Mouse (Mus musculus) lung, postnatal 0 days (tissue): ENCODE measurements around the gene Taar3. TPM values are rescaled to one million over a fixed set of nuclear protein-coding genes. Genes with fewer than 3 reads are reported as not detected.
A peak's percentile ranks its signal among the peaks of the same experiment; 100 is the strongest.

Experiments used
- ATAC-seq: fragments of 200-750 bp; cut with Nextera tagmentation; 2 replicates; pipeline ENCODE4 v1.8.0; 2017; ENCODE audit warnings: moderate library complexity
- DNase-seq: peaks from one replicate; pipeline ENCODE4 v3.0.0-alpha.2; 2016; ENCODE audit warnings: low spot score
- H3K27ac ChIP-seq: fragments of 300-500 bp; sonication (generic); 2 replicates; pipeline ENCODE4 v1.5.1; 2014; ENCODE audit warnings: antibody characterized with exemption, mild to moderate bottlenecking, low read length, mixed read lengths
- H3K27me3 ChIP-seq: fragments of 300-500 bp; sonication (generic); replicated peaks from 2 replicates; pipeline ENCODE4 v1.6.1; 2014; ENCODE audit warnings: low read length, mixed read lengths; ENCODE audit not compliant: insufficient read depth
- H3K36me3 ChIP-seq: fragments of 300-500 bp; sonication (generic); 2 replicates; pipeline ENCODE4 v1.6.1; 2014; ENCODE audit warnings: low read length, mixed read lengths; ENCODE audit not compliant: insufficient read depth
- H3K4me1 ChIP-seq: fragments of 300-500 bp; sonication (generic); 2 replicates; pipeline ENCODE4 v1.6.1; 2014; ENCODE audit warnings: antibody characterized with exemption, low read depth, low read length, mixed read lengths; ENCODE audit not compliant: insufficient read depth
- H3K4me2 ChIP-seq: fragments of 300-500 bp; sonication (generic); replicated peaks from 2 replicates; pipeline ENCODE4 v1.6.1; 2014; ENCODE audit warnings: low read depth, mild to moderate bottlenecking, low read length, moderate library complexity, mixed read lengths
- H3K4me3 ChIP-seq: fragments of 300-500 bp; sonication (generic); 2 replicates; pipeline ENCODE4 v1.5.1; 2014; ENCODE audit warnings: low read depth, low read length
- H3K9ac ChIP-seq: fragments of 300-500 bp; sonication (generic); replicated peaks from 2 replicates; pipeline ENCODE4 v1.6.1; 2014; ENCODE audit warnings: low read depth, mild to moderate bottlenecking
- H3K9me3 ChIP-seq: fragments of 300-500 bp; sonication (generic); 2 replicates; pipeline ENCODE4 v1.6.1; 2016; ENCODE audit warnings: low read length, mixed read lengths
- CTCF ChIP-seq: IDR thresholded peaks from 2 replicates; pipeline ENCODE4 v1.5.1; 2016; ENCODE audit warnings: antibody characterized with exemption, mild to moderate bottlenecking
- EP300 ChIP-seq: IDR thresholded peaks from 2 replicates; pipeline ENCODE4 v1.6.1; 2016; ENCODE audit warnings: antibody characterized with exemption, mild to moderate bottlenecking, control low read depth
- WGBS: fragments of 180-500 bp; shearing (Covaris S2); extraction: QIAGEN DNeasy Blood & Tissue Kit; methylation state at CpG from one replicate; pipeline ENCODE4 v1.1.7; 2014; 5-methylcytosine and 5-hydroxymethylcytosine counted together
- polyA plus RNA-seq: library from polyadenylated mRNA; unstranded; fragments of >200 nt; fragmentation: Nextera tagmentation; extraction: Ambion mirVana; gene quantifications from 2 replicates; pipeline ENCODE4 v1.2.1, GENCODE M21; 2015

The Taar3 gene
- polyA plus RNA-seq, 1 experiment from 2014 or later: not detected

GRCm38 (mm10) chr10:23938312-23938711, 11.0 kb upstream of the Taar3 start, which contains the start of gene Taar2:
Gene Taar2, plus strand, starts transcription at chr10:23938572.
- H3K9me3 ChIP-seq: no peaks in the 10 kb centered on the region
- no peak within 1 kb of the TSS for H3K4me2 ChIP-seq
- no peak within 1 kb of the TSS for H3K9ac ChIP-seq
- 56% methylated on average over 6 of the region's 6 CpGs for WGBS
- H3K4me3 ChIP-seq: no peak within 1 kb of the TSS
- H3K36me3 ChIP-seq: no peaks in the 10 kb centered on the region
- no peaks in the 10 kb centered on the region for H3K27me3 ChIP-seq
- no peaks in the 10 kb centered on the region for H3K4me1 ChIP-seq
- TF ChIP-seq EP300 (no peak), CTCF (no peak)
- no peak within 1 kb of the TSS for H3K27ac ChIP-seq
- ATAC-seq (no peak), DNase-seq (no peak)

GRCm38 (mm10) chr10:23942465-23942864, 6.9 kb upstream of the Taar3 start:
- Histone ChIP-seq H3K4me1 (no peaks in the 10 kb centered on the region), H3K27me3 (no peaks in the 10 kb centered on the region), H3K27ac (no peak overlapping the region), H3K9ac (no peak overlapping the region), H3K9me3 (no peaks in the 10 kb centered on the region), H3K36me3 (no peaks in the 10 kb centered on the region), H3K4me3 (no peak overlapping the region), H3K4me2 (no peak overlapping the region)
- DNase-seq (no peak), ATAC-seq (no peak)
- TF ChIP-seq EP300: no peak
- TF ChIP-seq CTCF: peak; percentile 47
- WGBS: 77% methylated on average over 5 of the region's 5 CpGs

GRCm38 (mm10) chr10:23948026-23948425, 1.3 kb upstream of the Taar3 start:
- no peaks in the 10 kb centered on the region for H3K4me1 ChIP-seq
- no peak overlapping the region for H3K9ac ChIP-seq
- WGBS: 41% methylated on average over 7 of the region's 7 CpGs
- no peak overlapping the region for H3K4me2 ChIP-seq
- H3K27me3 ChIP-seq: no peaks in the 10 kb centered on the region
- DNase-seq (peak; percentile 44), ATAC-seq (no peak)
- TF ChIP-seq CTCF: no peak
- H3K4me3 ChIP-seq: no peak overlapping the region
- no peak overlapping the region for H3K27ac ChIP-seq
- no peaks in the 10 kb centered on the region for H3K9me3 ChIP-seq
- no peaks in the 10 kb centered on the region for H3K36me3 ChIP-seq

- Histone ChIP-seq H3K27me3 (no peaks in the 10 kb centered on the region), H3K4me2 (no peak overlapping the region), H3K9me3 (no peaks in the 10 kb centered on the region), H3K4me1 (no peaks in the 10 kb centered on the region), H3K4me3 (no peak overlapping the region), H3K9ac (no peak overlapping the region), H3K36me3 (no peaks in the 10 kb centered on the region), H3K27ac (no peak overlapping the region)
- DNase-seq: no peak
- WGBS: 76% methylated on average over 6 of the region's 6 CpGs
- ATAC-seq: no peak
- TF ChIP-seq CTCF (no peak), EP300 (no peak)
Measured at GRCm38 (mm10) chr10:23951714-23952113, 2.4 kb downstream of the Taar3 start.

- Histone ChIP-seq H3K36me3 (no peaks in the 10 kb centered on the region), H3K4me2 (no peak overlapping the region), H3K4me1 (no peaks in the 10 kb centered on the region), H3K27me3 (no peaks in the 10 kb centered on the region), H3K4me3 (no peak overlapping the region), H3K9ac (no peak overlapping the region), H3K9me3 (no peaks in the 10 kb centered on the region), H3K27ac (no peak overlapping the region)
- 36% methylated on average over 3 of the region's 3 CpGs for WGBS
- no peak for TF ChIP-seq CTCF
- TF ChIP-seq EP300: no peak
- ATAC-seq: no peak
- no peak for DNase-seq
Measured at GRCm38 (mm10) chr10:23959071-23959470, 9.7 kb downstream of the Taar3 start.

DNA sequence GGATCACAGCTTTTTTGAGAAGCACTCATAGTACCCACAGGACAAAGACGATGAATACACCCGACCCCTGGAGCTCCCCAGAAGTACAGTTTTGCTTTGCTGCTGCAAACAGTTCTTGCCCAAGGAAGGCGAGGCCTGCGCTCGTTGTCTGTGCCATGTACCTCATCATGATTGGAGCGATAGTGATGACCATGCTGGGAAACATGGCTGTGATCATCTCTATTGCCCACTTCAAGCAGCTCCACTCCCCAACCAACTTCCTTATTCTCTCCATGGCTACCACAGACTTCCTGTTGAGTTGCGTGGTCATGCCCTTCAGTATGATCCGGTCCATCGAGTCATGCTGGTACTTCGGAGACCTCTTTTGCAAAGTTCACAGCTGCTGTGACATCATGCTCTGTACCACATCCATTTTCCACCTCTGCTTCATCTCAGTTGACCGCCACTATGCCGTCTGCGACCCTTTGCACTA, 11.1 kb downstream of the Taar3 start, which contains the start of gene Taar4:
TSS of gene Taar4 (plus strand) at position 51 of the 472 bp plus-strand sequence.
- H3K4me1 ChIP-seq: no peaks in the 10 kb centered on the region
- no peak within 1 kb of the TSS for H3K4me2 ChIP-seq
- TF ChIP-seq EP300 (no peak), CTCF (no peak)
- 93% methylated on average over 13 of the region's 13 CpGs for WGBS
- H3K9ac ChIP-seq: no peak within 1 kb of the TSS
- no peaks in the 10 kb centered on the region for H3K27me3 ChIP-seq
- ATAC-seq (no peak), DNase-seq (no peak)
- no peak within 1 kb of the TSS for H3K27ac ChIP-seq
- no peaks in the 10 kb centered on the region for H3K36me3 ChIP-seq
- no peaks in the 10 kb centered on the region for H3K9me3 ChIP-seq
- H3K4me3 ChIP-seq: no peak within 1 kb of the TSS

DNA sequence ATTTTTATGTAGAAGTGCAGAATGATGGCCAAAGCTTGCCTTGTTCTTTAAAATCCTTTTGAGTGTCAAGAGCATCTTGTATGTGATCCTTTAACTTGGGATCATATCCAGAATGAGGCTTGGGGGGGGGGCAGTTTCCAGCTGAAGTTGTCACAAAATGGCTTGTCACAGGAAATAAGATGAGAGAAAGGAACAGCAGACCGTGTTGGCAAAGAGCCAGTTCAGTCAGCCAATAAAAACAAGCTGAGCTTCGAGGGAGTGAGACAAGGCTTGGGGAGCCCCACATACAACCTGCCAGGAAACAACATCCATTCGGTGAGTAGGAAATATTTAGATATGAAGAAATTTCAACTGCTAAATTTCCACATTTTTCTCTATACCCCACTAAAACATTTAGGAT, 14.1 kb downstream of the Taar3 start:
- H3K27me3 ChIP-seq: no peaks in the 10 kb centered on the region
- H3K27ac ChIP-seq: no peak overlapping the region
- no peak for TF ChIP-seq CTCF
- no peak for TF ChIP-seq EP300
- no peak overlapping the region for H3K9ac ChIP-seq
- H3K36me3 ChIP-seq: no peaks in the 10 kb centered on the region
- ATAC-seq (no peak), DNase-seq (no peak)
- no peak overlapping the region for H3K4me3 ChIP-seq
- WGBS: 29% methylated on average over 3 of the region's 3 CpGs
- H3K4me2 ChIP-seq: no peak overlapping the region
- H3K9me3 ChIP-seq: no peaks in the 10 kb centered on the region
- no peaks in the 10 kb centered on the region for H3K4me1 ChIP-seq
